Mouse (Mus musculus): Measurements from ENCODE around the gene Fam114a2. TPM values are rescaled to one million over a fixed set of nuclear protein-coding genes. Genes with fewer than 3 reads are reported as not detected.

Fam114a2 gene
- total RNA-seq, 2 experiments from 2014 or later, result 30.2 to 32.0 TPM

DNA sequence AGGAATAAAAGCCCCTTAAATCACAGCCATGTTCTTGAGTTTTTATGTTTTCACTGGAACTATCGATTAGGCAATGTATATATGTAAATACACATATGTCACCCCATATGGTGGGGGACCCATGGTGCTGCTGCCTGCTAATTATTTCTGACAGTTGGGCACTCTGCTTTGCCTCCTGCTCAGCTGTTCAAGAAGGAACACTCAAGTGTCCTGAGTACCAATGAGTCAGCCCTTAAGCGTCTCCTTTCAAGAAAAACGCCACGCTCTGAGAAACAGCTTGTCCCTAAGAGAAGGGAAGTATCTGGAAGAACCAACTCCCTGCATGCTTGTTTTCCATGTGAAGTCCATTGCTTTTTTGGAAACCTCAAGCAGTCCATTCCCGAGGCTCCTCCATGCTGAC, 17.5 kb upstream of the Fam114a2 start:
- TF ChIP-seq CTCF (IDR thresholded peaks at IDR 0.05), result no peak
- H3K27ac ChIP-seq, result no peak overlapping the region
- intact Hi-C loops (cut with DNase I), result no loop called here
- H3K4me3 ChIP-seq, result no peak overlapping the region
- no peak for DNase-seq (ENCODE audit: extremely low spot score in 1 of 2, low spot score in 2 of 2)

DNA sequence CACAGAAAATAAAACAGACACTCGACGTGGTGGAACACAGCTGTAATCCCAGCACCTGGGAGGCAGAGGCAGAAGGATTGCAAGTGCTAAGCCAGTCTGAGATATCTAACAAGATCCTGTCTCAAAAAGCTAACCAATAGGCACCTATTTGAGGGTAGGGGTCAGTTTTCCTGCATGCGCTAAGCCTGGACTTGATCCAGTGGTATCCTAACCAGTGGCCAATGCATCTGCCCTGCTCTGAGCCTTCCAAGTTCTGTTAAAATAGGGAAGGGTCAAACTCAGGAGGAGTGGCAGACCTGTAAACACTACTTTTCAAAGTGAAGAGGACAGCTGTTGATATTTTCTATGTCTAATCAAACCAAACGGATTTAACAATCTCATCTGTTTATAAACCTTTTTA, 13.9 kb upstream of the Fam114a2 start:
- Histone ChIP-seq H3K4me3 (no peak overlapping the region), H3K27ac (no peak overlapping the region)
- no peak for DNase-seq (ENCODE audit: extremely low spot score in 1 of 2, low spot score in 2 of 2)
- intact Hi-C loops (cut with DNase I), result no loop called here
- TF ChIP-seq CTCF (IDR thresholded peaks at IDR 0.05), result no peak

DNA sequence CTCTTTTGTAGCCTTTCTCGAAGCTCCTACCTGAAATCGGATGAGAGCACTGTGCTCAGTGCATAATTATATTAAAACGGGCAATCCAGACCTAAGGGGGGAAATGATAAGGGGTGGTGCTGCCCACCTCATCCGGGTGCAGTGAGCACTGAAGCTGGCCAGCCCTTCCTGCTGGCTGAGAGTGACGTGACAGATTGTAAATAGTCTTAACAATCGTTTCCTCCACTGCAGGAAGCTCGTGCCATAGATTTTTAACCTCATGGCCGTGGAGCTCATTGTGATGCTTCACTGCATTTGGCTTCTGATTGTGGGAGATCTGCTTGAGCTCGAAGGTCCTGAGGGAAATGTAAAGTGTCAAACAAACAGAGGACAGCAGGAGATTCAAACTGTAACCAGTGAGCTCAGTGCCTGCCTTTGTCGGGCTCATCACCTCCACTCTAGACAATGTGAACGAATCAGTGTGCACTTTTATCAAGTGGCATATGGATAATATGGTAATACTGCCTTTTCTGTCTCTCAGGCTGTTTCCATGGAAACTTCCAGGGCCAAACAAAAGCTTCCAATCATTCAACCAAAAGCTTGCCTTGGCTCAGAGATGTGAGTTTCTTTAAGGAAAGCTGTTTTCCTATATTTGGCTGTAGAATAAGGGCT, 13.0 kb upstream of the Fam114a2 start:
- Histone ChIP-seq H3K27ac (no peak overlapping the region), H3K4me3 (no peak overlapping the region)
- TF ChIP-seq CTCF (IDR thresholded peaks at IDR 0.05), result no peak
- intact Hi-C loops (cut with DNase I), result no loop called here
- DNase-seq (ENCODE audit: extremely low spot score in 1 of 2, low spot score in 2 of 2), result no peak

DNA sequence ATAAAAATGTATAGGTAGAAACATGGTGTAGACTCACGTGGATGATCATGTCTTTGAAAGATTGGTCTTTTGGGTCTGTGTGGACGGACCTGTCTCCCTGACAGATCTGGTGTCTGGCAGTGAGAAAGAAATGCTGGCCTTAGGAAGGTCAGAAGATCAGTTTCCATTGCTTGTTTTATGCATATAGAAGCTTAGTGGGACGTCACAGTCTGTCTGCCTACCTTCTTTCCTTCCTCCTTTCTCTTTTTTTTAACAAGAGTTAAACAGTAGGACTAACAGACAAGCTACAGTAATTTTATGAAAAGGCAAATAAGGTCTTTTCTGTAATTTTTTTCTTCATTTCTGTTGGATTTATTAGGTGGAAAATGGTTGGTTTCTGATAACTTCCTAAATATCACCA, 10.7 kb upstream of the Fam114a2 start:
- no peak overlapping the region for H3K4me3 ChIP-seq

GRCm38 (mm10) chr11:57527506-57527905, 9.1 kb upstream of the Fam114a2 start:
- DNase-seq (ENCODE audit: extremely low spot score in 1 of 2, low spot score in 2 of 2), result no peak

More for the DNA sequence above, 10.7 kb upstream of the Fam114a2 start:
- DNase-seq (ENCODE audit: extremely low spot score in 1 of 2, low spot score in 2 of 2), result no peak
- intact Hi-C loops (cut with DNase I), result no loop called here
- no peak for TF ChIP-seq CTCF (IDR thresholded peaks at IDR 0.05)
- no peak overlapping the region for H3K27ac ChIP-seq

GRCm38 (mm10) chr11:57525900-57526299, 7.5 kb upstream of the Fam114a2 start:
- H3K4me3 ChIP-seq, result no peak overlapping the region
- no peak overlapping the region for H3K27ac ChIP-seq
- DNase-seq (ENCODE audit: extremely low spot score in 1 of 2, low spot score in 2 of 2), result no peak
- no peak for TF ChIP-seq CTCF (IDR thresholded peaks at IDR 0.05)
- intact Hi-C loops (cut with DNase I), result no loop called here

More at GRCm38 (mm10) chr11:57527506-57527905, 9.1 kb upstream of the Fam114a2 start:
- TF ChIP-seq CTCF (IDR thresholded peaks at IDR 0.05), result no peak
- Histone ChIP-seq H3K27ac (no peak overlapping the region), H3K4me3 (no peak overlapping the region)
- intact Hi-C loops (cut with DNase I), result no loop called here

- TF ChIP-seq CTCF (IDR thresholded peaks at IDR 0.05), result no peak
- Histone ChIP-seq H3K27ac (no peak overlapping the region), H3K4me3 (no peak overlapping the region)
- intact Hi-C loops (cut with DNase I), result no loop called here
- no peak for DNase-seq (ENCODE audit: extremely low spot score in 1 of 2, low spot score in 2 of 2)
These were observed 6.2 kb upstream of the Fam114a2 start for GRCm38 (mm10) chr11:57524597-57524996.

DNA sequence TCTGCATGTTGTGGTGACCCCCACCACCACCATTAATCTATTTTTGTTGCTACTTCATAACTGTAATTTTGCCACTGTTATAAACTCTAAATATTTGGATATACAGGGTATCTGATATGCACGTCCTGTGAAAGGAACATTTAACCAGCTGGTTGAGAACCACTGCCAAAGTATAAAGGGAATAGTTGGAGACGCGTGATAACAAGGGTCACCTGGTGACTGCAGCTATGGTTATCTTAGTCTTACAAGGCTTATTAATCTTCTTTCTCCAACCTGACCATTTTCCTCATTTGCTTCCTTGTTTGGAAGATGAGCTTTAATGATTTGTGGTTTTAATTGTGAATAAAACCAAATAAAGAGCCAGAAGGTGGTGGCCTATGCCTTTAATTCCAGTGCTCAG, 5.0 kb upstream of the Fam114a2 start:
- intact Hi-C loops (cut with DNase I), result no loop called here
- Histone ChIP-seq H3K4me3 (no peak overlapping the region), H3K27ac (no peak overlapping the region)
- no peak for TF ChIP-seq CTCF (IDR thresholded peaks at IDR 0.05)
- DNase-seq (ENCODE audit: extremely low spot score in 1 of 2, low spot score in 2 of 2), result no peak

DNA sequence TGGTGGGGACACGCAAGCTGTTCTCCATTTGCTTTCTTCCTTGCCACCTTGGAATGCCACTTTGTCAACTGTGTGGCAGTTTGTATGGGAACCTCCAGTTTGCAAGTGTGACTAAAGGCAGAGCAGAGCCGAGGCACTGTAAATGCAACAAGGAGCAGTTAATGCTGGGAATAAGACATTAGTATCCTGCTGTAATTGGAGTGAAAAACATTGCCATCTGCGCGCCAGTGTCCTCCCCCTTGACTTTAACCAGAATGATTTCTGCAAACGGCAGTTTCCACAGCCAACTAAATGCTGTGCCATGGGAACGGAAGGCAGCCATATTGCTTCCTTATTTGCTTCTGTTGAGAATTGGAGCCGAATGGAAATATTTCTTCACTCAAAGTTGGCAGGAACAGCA, 3.6 kb upstream of the Fam114a2 start:
- H3K4me3 ChIP-seq, result no peak overlapping the region
- TF ChIP-seq CTCF (IDR thresholded peaks at IDR 0.05), result no peak
- peak overlapping the region; percentile 3; the same call in 1 of the 2 replicates for H3K27ac ChIP-seq
- peak; percentile 17 to 29 for DNase-seq (ENCODE audit: extremely low spot score in 1 of 2, low spot score in 2 of 2)
- intact Hi-C loops (cut with DNase I), result no loop called here

- no peak for TF ChIP-seq CTCF (IDR thresholded peaks at IDR 0.05)
- DNase-seq (ENCODE audit: extremely low spot score in 1 of 2, low spot score in 2 of 2), result no peak
- Histone ChIP-seq H3K27ac (no peak overlapping the region), H3K4me3 (no peak overlapping the region)
- intact Hi-C loops (cut with DNase I), result no loop called here
These were observed 2.8 kb upstream of the Fam114a2 start for GRCm38 (mm10) chr11:57521206-57521605.

GRCm38 (mm10) chr11:57519304-57519703, 887 bp upstream of the Fam114a2 start:
- intact Hi-C loops (cut with DNase I), result no loop called here
- DNase-seq (ENCODE audit: extremely low spot score in 1 of 2, low spot score in 2 of 2), result no peak
- TF ChIP-seq CTCF (IDR thresholded peaks at IDR 0.05), result no peak
- Histone ChIP-seq H3K27ac (no peak overlapping the region), H3K4me3 (peak overlapping the region; percentile 66)

GRCm38 (mm10) chr11:57518751-57519148, 333 bp upstream of the Fam114a2 start:
- Histone ChIP-seq H3K27ac (peak overlapping the region; percentile 66), H3K4me3 (peak overlapping the region; percentile 66)
- DNase-seq (ENCODE audit: extremely low spot score in 1 of 2, low spot score in 2 of 2), result no peak
- no peak for TF ChIP-seq CTCF (IDR thresholded peaks at IDR 0.05)
- intact Hi-C loops (cut with DNase I), result no loop called here

DNA sequence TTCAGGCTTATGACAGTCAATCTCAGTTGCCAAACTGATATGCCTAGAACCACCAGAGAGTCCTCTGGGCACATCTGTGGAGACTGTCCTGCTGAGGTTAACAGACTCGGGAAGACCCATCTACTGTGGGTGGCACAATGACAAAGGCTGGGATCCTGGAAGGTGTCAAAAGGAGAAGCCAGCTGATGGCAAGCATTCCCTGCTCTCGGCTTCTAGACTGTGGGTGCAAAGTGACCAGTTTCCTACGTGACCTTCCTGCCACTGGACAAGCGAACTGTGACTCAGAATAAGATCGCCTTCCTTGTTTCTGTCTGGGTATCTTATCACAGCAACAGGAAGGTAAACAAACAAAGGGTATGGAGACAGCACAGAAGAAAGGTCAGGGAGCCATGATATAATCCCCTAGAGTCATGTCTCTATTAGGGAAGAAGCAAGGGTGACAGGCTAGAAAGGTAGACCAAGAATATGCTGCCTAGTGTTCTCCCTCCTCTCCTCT, 1.4 kb downstream of the Fam114a2 start:
- no peak overlapping the region for H3K27ac ChIP-seq
- TF ChIP-seq CTCF (IDR thresholded peaks at IDR 0.05), result no peak
- H3K4me3 ChIP-seq, result no peak overlapping the region
- DNase-seq (ENCODE audit: extremely low spot score in 1 of 2, low spot score in 2 of 2), result no peak
- intact Hi-C loops (cut with DNase I), result no loop called here

Measured in left cerebral cortex, adult 2 months (tissue).